Mouse (Mus musculus): ENCODE data around the gene Frmd4b.

The Frmd4b gene

DNA sequence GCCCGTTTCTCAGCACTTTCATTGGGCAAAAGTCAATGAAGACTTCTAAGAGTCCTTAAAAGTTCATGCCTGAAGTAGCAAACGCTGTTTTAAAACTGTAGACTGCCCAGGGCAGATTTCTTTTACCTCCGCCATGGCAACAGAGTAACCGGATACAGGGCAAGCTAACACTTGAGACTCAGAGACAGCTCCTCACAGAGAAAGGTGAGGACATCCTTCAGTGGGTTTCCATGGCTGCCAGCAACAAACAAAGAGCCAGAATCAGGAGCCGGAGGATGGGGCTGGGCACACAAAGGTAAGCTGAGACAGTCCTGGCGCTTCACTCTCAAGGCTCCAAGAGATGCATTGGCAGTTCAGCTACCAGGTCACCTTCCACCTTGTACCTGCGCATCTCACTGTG lies 260.7 kb downstream of the Frmd4b start:
- DNase-seq (ENCODE audit: low spot score) = no peak

DNA sequence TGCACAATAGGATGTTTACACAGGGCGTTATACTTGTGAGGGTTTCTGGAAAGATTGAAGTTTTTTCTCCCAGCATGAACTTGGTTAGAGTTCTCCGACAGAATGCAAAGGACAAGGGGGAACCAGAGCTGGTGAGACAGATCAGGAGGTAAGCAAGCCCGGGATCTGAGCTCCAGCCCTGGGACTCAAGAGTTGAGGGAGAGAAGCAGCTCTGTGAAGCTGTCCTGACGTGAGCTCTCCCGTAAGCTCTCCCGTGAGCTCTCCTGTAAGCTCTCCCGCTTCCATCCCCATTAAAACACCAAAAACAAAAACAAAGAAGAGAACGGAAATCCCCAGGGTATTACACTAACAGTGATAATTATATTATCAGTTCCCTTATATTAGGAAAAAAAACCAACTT lies 262.2 kb downstream of the Frmd4b start:
- DNase-seq (ENCODE audit: low spot score) = no peak

DNA sequence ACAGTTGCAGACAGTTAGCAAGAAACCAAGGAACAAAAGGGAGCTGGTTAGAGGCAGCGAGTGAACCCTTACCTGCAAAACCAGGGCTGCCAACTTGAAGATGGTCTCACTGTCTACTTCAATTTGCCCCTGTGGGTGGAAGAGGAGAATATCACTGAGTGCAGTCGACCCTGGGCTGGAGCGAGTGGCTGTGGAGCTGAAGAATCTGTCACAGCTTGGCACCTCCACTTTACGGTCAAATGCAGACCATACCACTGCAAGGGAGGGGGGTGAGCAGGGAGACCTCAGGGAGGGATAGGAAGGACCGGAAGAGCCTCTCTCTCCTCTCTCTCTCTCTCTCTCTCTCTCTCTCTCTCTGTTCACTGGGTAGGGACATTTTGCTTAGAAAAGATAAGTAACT lies 263.4 kb downstream of the Frmd4b start:
- no peak for DNase-seq (ENCODE audit: low spot score)

DNA sequence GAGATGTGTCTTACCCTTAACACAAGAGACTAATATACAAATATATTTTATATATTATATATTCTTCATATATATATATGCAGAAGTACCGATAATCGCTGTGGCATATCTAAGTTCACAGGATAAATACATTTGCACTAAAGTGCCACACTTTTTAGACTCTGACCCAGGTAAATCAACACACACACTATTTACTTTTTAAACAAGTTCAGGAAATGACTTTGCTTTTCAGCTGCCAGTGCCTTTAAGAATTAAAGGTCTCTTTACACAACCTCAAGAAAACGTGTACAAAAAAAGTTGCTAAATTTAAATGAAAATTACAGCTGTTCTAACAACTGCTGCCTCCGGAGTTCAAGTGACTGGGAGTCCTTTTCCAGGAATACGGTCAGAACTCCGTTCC lies 264.0 kb downstream of the Frmd4b start:
- no peak for DNase-seq (ENCODE audit: low spot score)

DNA sequence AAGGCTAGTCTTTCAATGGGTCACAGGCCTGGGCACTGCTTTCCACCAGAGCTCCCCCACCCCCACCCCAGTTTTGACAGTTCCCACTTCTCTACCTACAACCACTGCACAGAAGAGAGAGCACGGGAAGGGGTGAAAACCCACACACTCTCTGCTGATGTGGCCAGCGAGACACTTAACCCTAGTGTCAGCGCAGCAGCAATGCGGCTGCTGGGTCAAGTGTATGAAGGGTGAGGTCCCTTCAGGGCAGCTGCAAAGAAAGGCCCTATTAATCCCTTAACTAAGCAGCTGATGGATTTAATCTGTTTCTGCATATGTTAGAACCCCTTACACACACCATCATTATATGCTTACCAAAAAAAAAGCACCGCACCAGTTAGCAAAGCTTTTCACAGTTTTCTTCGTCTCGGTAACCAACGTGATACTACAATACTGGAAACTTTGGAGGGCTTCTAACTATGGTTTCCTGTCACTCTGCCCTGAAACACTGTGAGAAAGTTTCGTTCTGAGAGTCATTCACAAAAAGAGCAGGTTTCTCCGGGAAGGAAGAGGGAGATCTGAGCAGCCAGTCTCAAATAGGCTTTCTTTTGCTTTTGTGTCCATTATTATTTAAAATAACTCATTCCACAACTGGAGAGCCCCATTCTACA lies 264.7 kb downstream of the Frmd4b start:
- no peak for DNase-seq (ENCODE audit: low spot score)

DNA sequence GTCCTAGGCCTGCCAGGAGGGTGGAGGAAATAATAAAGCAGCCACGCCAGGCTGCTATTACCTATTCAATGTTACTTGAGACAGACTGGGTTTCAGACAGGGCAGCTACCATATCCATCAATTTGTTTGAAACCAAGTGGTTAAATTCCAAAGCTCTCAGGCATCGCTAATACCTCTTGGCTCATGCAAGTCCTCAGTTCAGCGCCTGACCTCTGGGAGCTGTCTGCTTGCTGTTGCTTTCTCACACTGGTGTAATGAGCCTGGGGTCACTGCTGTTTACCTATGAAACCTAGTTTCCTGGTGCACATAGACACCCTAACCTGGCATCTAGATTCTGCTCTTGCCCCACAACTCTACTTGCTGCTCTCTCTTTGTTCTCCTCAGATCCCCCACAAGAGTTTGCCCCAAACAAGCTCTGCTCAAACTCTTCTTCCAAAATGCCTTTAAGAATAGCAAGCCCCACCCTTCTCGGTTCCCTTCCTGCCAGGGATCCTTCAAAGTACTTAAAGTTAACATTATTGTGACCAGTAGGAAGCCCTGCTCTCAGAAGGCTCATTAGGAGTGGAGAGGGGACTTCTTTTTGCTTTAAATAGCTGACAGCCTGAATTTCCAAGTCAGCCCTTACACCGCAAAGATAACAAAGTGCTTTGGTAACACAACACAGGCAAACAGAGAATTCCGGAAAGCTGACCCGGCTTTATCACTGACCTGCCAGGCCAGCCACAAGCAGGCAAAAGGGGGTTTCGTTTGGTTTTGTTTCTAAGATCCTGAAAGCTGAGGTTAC lies 267.8 kb downstream of the Frmd4b start:
- DNase-seq (ENCODE audit: low spot score) = no peak

DNA sequence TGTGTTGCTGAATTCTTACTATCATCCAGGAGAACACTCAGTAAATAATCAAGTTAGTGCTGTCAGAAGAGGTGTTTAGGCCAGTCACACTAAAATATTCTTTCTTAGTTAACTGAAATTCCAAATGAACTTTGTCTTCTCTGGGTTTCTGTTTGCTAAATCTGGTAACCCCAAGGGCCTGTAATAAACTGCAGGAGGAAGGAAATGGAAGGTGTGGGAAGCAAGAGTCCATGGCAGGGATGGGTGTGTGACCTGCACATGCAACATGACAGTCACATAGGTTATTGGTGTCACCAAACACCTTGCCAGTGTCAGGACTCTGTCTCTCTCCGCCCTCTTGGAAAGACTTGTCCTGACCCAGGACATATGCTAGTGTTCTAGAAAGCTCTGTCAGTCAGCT lies 270.4 kb downstream of the Frmd4b start:
- no peak for DNase-seq (ENCODE audit: low spot score)

DNA sequence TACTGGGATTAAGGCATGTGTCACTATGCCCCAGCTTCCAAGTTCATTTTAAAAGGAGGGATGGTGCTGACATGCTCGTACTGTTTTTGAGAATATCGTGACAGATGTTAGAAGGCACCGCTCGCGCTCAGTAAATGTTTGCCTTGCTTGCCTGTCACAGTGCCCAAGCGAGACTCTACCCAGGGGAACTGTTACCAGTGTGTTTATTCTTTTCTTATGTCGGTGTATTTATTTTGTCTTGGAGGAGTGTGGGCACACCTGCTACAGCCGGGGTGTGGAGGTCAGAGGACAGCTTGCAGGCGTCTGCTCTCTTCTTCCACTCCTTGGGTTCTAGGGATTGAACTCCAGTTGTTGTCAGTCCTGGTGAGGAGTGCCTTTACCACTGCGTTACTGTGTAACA lies 270.8 kb downstream of the Frmd4b start:
- no peak for DNase-seq (ENCODE audit: low spot score)

DNA sequence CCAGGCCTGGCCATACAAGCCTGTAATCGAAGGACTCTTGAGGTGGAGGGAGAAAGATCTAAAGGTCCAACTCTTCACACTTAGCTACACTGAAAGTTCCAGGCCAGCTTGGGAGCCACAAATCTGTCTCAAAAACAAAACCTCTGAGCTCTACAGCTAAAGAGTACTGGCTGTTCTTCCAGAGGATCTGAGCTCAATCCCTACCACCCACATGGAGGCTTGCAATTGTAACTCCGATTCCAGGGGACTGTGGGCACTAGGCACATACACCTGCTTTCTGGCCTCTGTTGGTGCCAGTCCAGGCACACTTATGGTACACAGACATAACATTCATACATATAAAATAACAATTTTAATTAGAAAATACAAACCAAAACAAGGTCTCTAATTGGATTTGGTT lies 271.4 kb downstream of the Frmd4b start:
- no peak for DNase-seq (ENCODE audit: low spot score)

DNA sequence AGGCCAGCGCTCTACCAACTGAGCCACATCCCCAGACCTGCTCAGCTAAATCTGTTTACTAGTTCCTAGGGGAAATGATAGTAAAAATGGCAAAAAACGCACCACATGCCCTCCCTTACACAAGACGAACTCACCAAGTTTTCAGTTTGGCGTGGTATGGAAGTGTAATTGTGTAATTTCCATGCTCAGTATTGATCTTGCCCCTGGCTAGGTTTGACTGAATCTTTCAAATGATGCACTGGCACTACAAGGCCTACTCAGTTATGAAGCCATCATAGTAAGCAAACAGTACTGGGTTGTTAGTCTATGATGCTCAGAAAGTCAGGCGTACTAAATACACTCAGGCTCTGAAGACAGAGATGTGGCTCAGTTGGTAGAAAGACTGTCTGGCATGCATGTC lies 275.2 kb downstream of the Frmd4b start:
- no peak for DNase-seq (ENCODE audit: low spot score)

DNA sequence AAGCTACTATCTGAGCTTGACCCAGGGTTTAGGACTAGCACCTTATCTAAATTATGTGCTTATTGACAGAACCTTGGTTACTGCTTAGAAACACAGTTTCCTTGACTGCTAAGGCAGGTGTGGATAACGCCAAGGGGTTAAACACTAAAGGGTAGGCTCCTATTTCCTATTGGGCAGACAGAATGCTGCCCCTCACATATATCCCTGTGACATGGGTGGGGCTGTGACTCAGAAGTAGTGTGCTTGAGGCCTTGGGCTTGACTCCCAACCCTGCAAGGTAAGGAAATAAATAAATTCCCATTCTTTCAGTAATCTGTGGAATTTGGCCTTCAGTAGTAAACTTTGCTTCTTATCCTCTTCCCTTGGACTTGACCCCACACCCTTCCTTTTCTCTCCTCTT lies 275.7 kb downstream of the Frmd4b start:
- no peak for DNase-seq (ENCODE audit: low spot score)

DNA sequence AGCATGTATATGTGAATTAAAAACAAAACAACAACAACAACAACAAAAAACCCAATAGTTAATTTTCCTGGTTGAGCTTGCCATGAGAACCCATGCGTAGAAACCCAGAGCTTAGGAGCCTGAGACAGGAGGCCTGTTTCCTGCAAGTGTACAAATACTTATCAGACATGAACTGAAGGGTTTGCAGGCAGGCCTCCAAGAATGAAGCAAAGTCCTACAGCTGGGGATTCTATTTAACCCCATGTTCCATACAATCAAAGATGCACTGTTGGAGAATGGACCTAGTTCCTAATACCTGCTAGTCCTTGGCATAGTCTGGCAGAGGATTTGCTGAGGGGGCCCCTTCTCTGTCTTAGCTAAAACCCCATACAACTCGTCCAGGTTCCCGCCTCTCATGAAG lies 276.2 kb downstream of the Frmd4b start:
- no peak for DNase-seq (ENCODE audit: low spot score)

DNA sequence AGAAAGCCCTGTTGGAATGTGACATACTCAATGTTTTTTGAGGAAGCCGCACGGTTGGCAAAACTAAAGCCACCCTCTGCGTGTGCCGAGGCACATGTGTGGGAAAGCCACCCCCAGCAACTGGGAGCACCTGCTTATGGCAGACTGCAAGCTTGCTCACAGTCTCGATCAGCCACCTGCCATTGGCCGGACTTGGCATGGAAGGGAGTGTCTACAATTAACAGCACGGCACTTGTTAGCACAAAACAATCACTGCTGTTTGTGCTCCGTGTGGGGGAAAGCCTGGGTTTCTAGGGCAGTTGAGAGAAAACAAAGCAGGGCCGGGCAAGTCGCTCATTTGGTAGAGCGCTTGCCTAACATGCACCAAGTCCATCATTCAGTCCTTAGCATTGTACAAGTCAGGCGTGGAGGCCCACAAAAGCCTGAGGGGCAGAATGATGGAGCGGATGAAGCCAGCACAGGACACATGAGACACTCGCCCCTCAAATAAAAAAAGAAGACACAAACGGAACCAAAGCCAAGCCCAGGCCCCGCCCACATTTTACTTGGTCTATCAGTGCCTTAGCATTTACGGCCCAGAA lies 277.0 kb downstream of the Frmd4b start:
- DNase-seq (ENCODE audit: low spot score) = no peak

DNA sequence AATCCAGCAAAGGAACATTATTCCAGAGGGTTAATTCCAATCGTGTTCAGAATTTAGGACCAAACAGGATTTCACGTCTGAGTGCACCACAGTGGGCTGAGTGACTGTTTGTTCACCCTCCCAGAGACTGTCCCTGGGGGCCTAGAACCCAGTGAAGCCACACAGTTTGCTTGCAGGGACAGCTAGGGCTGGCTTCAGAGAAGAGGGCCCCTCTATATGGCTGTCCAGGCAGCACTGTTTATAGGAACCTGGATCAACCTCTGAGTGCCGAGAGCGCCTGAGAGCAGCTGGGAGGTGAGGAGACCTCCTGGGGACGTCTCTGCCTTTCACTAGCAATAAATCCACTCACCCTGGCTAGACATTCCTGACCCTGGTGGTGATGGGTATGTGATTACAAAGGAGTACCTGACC lies 278.1 kb downstream of the Frmd4b start:
- no peak for DNase-seq (ENCODE audit: low spot score)

DNA sequence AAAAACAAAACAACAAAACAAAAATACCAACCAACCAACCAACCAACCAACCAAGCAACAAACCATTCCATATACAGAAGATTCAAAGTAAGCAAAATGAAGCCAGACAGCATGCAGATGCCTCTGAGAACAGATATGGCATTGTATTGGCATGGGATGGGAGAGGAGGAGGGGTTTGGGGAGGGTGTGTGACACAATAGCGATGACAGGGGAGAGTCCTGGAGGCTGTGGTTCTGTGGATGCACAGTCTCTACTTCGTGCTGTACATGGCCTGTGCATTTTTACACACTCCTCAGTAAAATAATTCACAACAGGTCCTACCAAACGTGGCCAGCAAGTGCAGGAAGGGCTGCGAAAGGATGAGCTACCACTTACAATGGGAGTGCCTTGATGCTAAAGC lies 278.5 kb downstream of the Frmd4b start:
- no peak for DNase-seq (ENCODE audit: low spot score)

DNA sequence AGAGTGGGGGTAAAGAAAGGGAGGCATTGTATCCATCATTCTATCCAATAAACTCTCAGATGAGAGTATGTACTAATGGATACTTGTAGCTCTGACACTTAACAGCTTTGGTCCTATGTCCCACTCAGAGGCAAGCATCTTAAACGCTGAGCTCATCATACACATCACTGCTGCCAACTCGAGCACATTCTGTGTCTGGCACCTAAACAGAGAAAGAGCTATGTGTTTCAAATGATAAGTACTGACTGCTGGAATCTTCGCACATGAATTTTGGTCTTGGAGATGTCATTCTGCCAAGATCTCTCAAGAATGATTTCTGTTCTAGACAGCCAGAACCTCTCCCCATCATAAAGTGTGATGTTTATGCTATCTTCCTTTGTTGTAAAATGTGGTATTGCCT lies 284.0 kb downstream of the Frmd4b start:
- no peak for DNase-seq (ENCODE audit: low spot score)

DNA sequence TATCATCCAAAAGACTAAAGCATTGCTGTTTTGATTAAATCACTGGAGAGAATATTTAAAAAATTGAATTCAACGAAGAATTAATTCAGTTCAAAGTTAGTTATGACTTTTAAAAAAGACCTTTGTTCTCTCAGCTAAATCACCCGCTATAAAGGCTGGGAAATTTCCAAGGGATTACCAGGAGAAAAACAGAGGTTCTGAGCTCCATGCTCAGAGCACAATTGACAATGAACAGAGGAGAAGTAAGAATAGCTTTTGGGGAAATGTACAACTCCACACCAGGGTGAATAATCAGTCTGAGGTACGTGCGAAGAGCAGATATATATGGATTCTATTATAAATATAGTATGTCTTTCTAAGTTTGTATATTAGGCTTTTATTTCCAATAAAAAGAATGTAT lies 293.4 kb downstream of the Frmd4b start:
- DNase-seq (ENCODE audit: low spot score) = no peak

DNA sequence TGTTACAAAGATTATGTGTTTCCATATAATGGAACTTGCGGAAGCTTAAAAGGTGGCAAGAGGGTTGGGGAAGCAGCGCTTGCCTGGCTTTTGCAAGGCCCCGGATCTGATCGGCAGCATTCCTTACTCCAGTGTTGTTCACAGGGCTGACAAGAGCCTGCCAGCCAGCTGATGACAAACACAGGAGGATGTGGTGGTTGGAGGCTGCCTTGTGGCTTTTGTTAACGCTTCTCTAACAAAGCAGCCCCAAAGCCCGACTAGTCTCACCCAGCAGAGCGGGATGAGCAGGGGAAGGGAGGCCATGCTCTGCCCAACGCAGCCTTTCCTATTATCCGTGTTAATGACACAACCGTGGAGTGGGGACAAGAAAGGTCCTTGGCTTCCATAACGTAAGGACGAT lies 295.2 kb downstream of the Frmd4b start:
- DNase-seq (ENCODE audit: low spot score) = no peak

DNA sequence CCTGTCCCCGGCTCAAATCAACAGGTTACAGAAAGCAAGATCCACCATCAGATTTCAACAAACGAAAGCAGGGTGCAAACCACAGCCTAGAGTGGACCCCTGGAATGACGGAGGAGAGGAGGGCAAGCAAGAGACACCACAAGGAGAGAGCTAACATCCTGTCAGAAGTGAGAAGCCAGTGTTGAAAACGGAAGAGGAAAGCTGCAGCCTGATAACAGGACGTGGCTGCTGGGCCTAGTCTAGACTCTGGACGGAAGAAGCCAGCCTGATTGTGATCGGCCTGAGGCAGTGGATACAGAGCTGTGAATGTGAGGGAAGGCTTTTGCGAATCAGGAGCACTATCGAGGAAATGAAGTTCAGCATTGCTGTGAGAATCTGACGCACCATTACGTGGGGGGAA lies 296.2 kb downstream of the Frmd4b start:
- no peak for DNase-seq (ENCODE audit: low spot score)

DNA sequence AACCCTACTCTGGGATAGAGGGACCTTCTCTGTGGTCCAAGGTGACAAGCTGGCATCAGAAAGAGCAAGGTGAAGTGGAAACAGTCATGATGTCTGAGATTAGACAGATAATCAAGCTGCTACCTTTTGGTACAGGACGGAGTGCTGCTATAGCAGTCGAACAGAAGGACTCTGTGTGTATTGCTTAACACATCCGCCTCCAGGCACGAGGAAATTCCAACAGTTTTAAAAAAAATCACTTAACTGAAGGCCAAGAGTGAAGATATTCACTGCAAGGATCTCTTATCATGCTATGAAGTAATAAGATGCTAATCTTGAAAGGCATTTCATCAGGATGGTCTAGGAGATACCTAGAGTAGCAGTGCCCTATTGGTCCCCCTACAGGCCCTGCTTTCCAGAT lies 298.3 kb downstream of the Frmd4b start:
- DNase-seq (ENCODE audit: low spot score) = no peak

DNA sequence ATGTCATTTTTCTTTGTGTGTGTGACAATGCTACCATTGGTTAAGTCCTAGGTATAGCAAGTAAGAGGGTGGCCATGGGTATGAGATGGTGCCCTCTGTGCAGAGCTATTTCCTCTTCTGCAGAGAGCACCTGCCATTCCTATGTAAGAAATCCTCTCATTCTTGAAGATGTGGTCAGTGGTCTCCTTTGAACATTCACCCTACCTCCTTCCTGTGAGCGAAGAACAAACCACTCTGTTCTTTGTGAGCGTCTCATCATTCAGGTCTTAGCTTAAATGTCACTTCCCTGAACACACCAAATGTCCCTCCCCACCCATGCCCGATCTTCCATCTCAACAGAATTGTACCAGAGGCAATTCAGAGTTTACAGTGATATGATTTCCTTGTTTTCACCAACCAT lies 299.4 kb downstream of the Frmd4b start:
- DNase-seq (ENCODE audit: low spot score) = no peak

DNA sequence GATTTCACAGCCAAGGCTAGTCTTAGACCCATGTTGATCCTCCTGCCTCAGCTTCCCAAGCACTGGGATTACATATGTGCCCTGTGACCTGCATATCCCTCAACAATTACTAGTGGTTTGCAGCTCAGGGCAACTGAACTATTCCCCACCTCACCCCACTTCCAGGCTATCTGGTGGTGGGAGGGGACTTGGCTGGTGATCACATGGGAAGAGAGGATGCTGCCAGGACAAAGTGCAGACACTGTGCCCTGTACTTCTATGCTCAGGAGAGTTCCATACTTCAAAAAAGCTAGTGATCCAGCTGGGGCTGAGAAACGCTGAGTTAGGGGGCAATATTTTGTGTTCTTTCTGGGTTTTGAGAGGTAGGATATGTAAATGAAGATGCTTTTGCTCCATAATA lies 300.6 kb downstream of the Frmd4b start:
- no peak for DNase-seq (ENCODE audit: low spot score)

DNA sequence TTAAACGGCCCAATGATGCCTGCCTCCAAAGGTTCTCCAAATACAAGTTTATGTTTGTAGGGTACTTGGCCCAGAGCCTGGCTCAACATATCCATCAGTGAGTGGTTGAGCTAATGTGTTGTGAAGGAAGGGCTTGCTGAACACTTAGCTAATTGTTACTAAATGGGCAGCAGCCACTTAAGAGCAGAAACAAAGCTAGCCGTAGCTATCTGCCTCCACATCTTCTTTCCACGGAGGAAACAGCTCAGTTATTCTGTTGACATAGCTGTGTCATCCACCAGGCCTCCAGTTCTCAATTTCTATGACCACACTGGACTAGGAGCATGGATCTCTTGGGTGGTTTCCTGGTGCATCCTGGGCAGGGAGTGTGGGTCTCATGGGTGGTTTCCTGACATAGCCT lies 302.0 kb downstream of the Frmd4b start:
- DNase-seq (ENCODE audit: low spot score) = no peak

DNA sequence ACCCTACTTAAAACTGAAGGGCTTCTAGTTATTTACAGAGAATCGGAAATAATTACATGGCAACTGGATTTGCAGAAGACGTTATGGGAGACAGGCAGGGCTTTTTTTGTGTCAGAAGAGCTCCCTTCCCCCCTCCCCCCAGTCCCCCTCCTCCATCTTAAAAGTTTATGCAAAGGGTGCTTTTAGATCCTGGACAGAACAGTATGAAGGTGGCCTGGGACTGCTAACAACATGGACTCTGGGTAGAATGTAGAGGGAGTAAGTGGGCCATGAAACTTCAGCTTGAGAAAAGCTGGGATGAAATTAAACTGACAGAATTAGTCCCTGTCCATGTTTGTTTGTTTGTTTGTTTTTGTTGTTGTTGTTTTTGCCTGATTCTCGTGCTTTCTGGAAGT lies 304.8 kb downstream of the Frmd4b start:
- no peak for DNase-seq (ENCODE audit: low spot score)

Data from urinary bladder, postnatal 25 days (tissue).